Comparison of ENCODE assay signal across 15 mouse cellular contexts in the genomic region with DNA sequence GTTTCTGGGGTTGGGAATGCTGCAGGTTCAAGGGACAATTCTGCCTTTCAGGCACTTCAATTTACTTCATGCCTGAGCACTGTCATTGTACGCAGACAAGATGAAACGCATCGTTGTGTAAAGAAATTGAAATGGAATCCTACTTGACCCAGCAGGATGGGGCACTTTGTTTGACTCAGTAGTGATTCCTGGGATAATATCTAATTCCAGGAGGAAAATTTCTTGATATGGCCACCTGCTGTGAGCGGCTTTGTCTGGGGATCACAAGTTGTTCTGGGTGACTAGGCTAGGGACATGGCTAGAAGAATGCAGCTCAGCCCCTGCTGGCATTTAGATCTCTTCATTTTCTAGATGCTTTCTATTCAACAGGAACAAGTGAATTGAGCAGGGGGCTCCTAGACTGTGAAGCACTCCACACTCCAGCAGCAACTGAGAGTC.
DNase-seq lines count a peak whose midpoint lies in the region; ATAC-seq and TF ChIP-seq lines count a peak whose summit lies in the region.
"Had no signal": no experiment of that assay in that cellular context is flagged by ENCODE, and none has a peak within 500 bp of the region (broad histone marks: within the 10 kb centered on the region; RNA-seq: fewer than 3 reads in every experiment).

No protein-coding gene starts in this region.

- H3K36me3 ChIP-seq in hindbrain, embryonic 11.5 days (ENCODE audit: control insufficient read depth, insufficient read depth, low read length), result no peaks in the 10 kb centered on the region
- H3K36me3 ChIP-seq in midbrain, embryonic 15.5 days (replicated peaks), result no peaks in the 10 kb centered on the region

- peak; percentile 89 for ATAC-seq in hindbrain, embryonic 11.5 days (ENCODE audit: low FRiP score)
- ATAC-seq in midbrain, embryonic 15.5 days (replicated peaks), result peak; percentile 88
- no peak for ATAC-seq in granulocyte monocyte progenitor cell, adult 5-6 weeks (replicated peaks; ENCODE audit: poor library complexity, severe bottlenecking)

- H3K9ac ChIP-seq in hindbrain, embryonic 11.5 days (ENCODE audit: low read depth, low read length), result no peak overlapping the region
- no peak overlapping the region for H3K9ac ChIP-seq in midbrain, embryonic 15.5 days
- H3K9ac ChIP-seq: liver, embryonic 14.5 days had no signal

- H3K27ac ChIP-seq in hindbrain, embryonic 11.5 days (ENCODE audit: low read depth, low read length), result no peak overlapping the region
- H3K27ac ChIP-seq in midbrain, embryonic 15.5 days, result no peak overlapping the region
- H3K27ac ChIP-seq: liver, embryonic 14.5 days had no signal

- no peaks in the 10 kb centered on the region for H3K9me3 ChIP-seq in hindbrain, embryonic 11.5 days (ENCODE audit: control insufficient read depth, low read length)
- no peaks in the 10 kb centered on the region for H3K9me3 ChIP-seq in midbrain, embryonic 15.5 days

- no peaks in the 10 kb centered on the region for H3K4me1 ChIP-seq in hindbrain, embryonic 11.5 days (replicated peaks; ENCODE audit: control insufficient read depth, insufficient read depth, low read length)
- 0 out of 2 replicates have a peak, but pooled peaks cover 4% of the 10 kb centered on the region for H3K4me1 ChIP-seq in midbrain, embryonic 15.5 days

- TF ChIP-seq CTCF in brain, embryonic 14.5 days (IDR thresholded peaks at IDR 0.05; ENCODE audit: borderline replicate concordance, extremely low read depth, insufficient read depth, insufficient read length), result no peak

- 16% methylated on average over 4 of the region's 4 CpGs for WGBS in hindbrain, embryonic 11.5 days
- 5% methylated on average over 4 of the region's 4 CpGs for WGBS in midbrain, embryonic 15.5 days

- DNase-seq in Muller cell, postnatal 12 days (ENCODE audit: inconsistent ontology term), result peak; percentile 88
- DNase-seq in brain, embryonic 14.5 days (ENCODE audit: low read depth), result peak; percentile 86
- DNase-seq in hindbrain, embryonic 11.5 days (ENCODE audit: low spot score), result peak; percentile 61
- DNase-seq in layer of hippocampus, postnatal 36 days, result no peak
- DNase-seq in kidney, adult 8-10 months, result no peak
- DNase-seq: adrenal gland, postnatal 36 days; cerebellum, adult 8-10 months; gastrocnemius, postnatal 10 days; heart, postnatal 10 days; kidney, adult 9 months; left cerebral cortex, postnatal 4 days; lung, postnatal 36 days had no signal

- H3K27me3 ChIP-seq in hindbrain, embryonic 11.5 days (ENCODE audit: control insufficient read depth, insufficient read depth, low read length), result no peaks in the 10 kb centered on the region
- H3K27me3 ChIP-seq in midbrain, embryonic 15.5 days (replicated peaks), result peaks cover 18% of the 10 kb centered on the region

- TF ChIP-seq POLR2A in brain, embryonic 14.5 days (IDR thresholded peaks at IDR 0.05; ENCODE audit: borderline replicate concordance, extremely low read depth, insufficient read depth, insufficient read length, poor library complexity, severe bottlenecking), result no peak

- no peak overlapping the region for H3K4me3 ChIP-seq in hindbrain, embryonic 11.5 days (ENCODE audit: low read depth, low read length)
- H3K4me3 ChIP-seq in midbrain, embryonic 15.5 days, result no peak overlapping the region

- no peak overlapping the region for H3K4me2 ChIP-seq in hindbrain, embryonic 11.5 days (replicated peaks; ENCODE audit: low read depth, low read length)
- no peak overlapping the region for H3K4me2 ChIP-seq in midbrain, embryonic 15.5 days

Comparison
In these comparisons a context has a peak if more than half of its experiments do, and no peak if none do; other contexts are left out.
1. DNase-seq: peak in Muller cell, postnatal 12 days (single experiment), brain, embryonic 14.5 days (single experiment) and hindbrain, embryonic 11.5 days (single experiment); none in layer of hippocampus, postnatal 36 days (0 of 2) and kidney, adult 8-10 months (0 of 2).